Mouse (Mus musculus): ENCODE results near the gene Irx5.

DNA sequence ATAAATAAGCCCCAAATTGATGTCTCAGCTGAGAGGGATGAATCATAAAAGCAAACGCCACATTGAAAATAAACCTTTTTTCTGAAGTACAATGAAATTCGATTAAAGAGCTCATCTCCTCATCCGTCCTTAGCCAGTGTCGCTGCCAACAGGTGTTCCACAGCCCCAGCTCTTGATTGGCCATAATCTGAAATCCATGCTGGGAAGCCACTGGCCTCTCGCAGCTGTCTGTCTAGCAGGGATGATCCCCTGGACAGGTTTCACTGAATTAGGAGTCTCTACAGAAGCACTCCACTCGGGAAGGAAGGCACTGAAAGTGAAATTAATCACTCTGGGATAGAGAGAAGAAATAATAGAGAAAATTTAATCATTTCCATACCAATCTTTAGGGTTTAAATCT, 21.4 kb upstream of the Irx5 start:
- no peak for TF ChIP-seq CTCF (IDR thresholded peaks at IDR 0.05; ENCODE audit: extremely low read depth, insufficient read length, insufficient replicate concordance, low read depth, low read length)
- TF ChIP-seq POLR2A (IDR thresholded peaks at IDR 0.05; ENCODE audit: low read depth, low read length) = no peak
